Comparison of ENCODE assay signal across 15 mouse cellular contexts in genomic region chr7:68873008-68873407, GRCm38 (mm10).
"Had no signal": no experiment of that assay in that cellular context is flagged by ENCODE, and none has a peak within 500 bp of the region (broad histone marks: within the 10 kb centered on the region; RNA-seq: fewer than 3 reads in every experiment).

No protein-coding gene starts in this region.

- H3K9ac ChIP-seq: liver, embryonic 13.5 days; lung, embryonic 15.5 days had no signal

- H3K4me2 ChIP-seq: liver, embryonic 13.5 days; lung, embryonic 15.5 days; midbrain, embryonic 11.5 days had no signal

- H3K9me3 ChIP-seq: liver, embryonic 13.5 days; lung, embryonic 15.5 days had no signal

- H3K36me3 ChIP-seq: liver, embryonic 13.5 days; lung, embryonic 15.5 days had no signal

- ATAC-seq: intestine, embryonic 16.5 days had no signal

- H3K27ac ChIP-seq: left cerebral cortex, adult 2 months; liver, embryonic 13.5 days; lung, embryonic 15.5 days; stomach, postnatal 0 days had no signal

- DNase-seq: kidney, adult 18-20 months; kidney, adult 9 months; kidney, postnatal 36 days; layer of hippocampus, postnatal 36 days; liver, embryonic 13.5 days; lung, postnatal 4 days; midbrain, embryonic 14.5 days; thymus, adult 2 months; thymus, postnatal 14 days; thymus, postnatal 4 days had no signal

- H3K4me3 ChIP-seq: left cerebral cortex, adult 2 months; liver, embryonic 13.5 days; lung, embryonic 15.5 days had no signal

- H3K4me1 ChIP-seq: liver, embryonic 13.5 days; lung, embryonic 15.5 days had no signal

- H3K27me3 ChIP-seq: liver, embryonic 13.5 days; lung, embryonic 15.5 days had no signal
